Mouse (Mus musculus) testis, adult 2 months (tissue): Measurements from ENCODE around the gene Ugt1a6a. TPM values are rescaled to one million over a fixed set of nuclear protein-coding genes. Genes with fewer than 3 reads are reported as not detected.

Experiments used
- H3K27ac ChIP-seq: fragments of 200-500 bp; 2 replicates; pipeline ENCODE4 v1.5.1; 2012; ENCODE audit warnings: low read depth, low read length; ENCODE audit not compliant: control insufficient read depth, insufficient read depth
- H3K27me3 ChIP-seq: fragments of 200-500 bp; 2 replicates; pipeline ENCODE4 v1.6.1; 2012; ENCODE audit warnings: mild to moderate bottlenecking, low read length, moderate library complexity; ENCODE audit not compliant: control insufficient read depth, insufficient read depth
- H3K36me3 ChIP-seq: fragments of 200-500 bp; 2 replicates; pipeline ENCODE4 v1.6.1; 2012; ENCODE audit warnings: mild to moderate bottlenecking, low read length; ENCODE audit not compliant: control insufficient read depth, insufficient read depth
- H3K4me1 ChIP-seq: fragments of 200-500 bp; 2 replicates; pipeline ENCODE4 v1.6.1; 2012; ENCODE audit warnings: low read length; ENCODE audit not compliant: control insufficient read depth, insufficient read depth
- H3K4me3 ChIP-seq: fragments of 200-500 bp; 2 replicates; pipeline ENCODE4 v1.5.1; 2012; ENCODE audit warnings: low read depth, mild to moderate bottlenecking, low read length, moderate library complexity, mixed read lengths; ENCODE audit not compliant: control insufficient read depth
- CTCF ChIP-seq: fragments of 200-500 bp; IDR thresholded peaks from 2 replicates; pipeline ENCODE4 v1.5.1; 2012; ENCODE audit warnings: low read depth, mild to moderate bottlenecking, inconsistent platforms, low read length, moderate library complexity; ENCODE audit not compliant: control insufficient read depth, insufficient read depth, insufficient replicate concordance
- POLR2A ChIP-seq: fragments of 200-500 bp; IDR thresholded peaks from 2 replicates; pipeline ENCODE4 v1.6.1; 2012; ENCODE audit warnings: low read depth, mild to moderate bottlenecking, inconsistent platforms, low read length, moderate library complexity; ENCODE audit not compliant: control insufficient read depth
- polyA plus RNA-seq: library from polyadenylated mRNA; depleted of rRNA; stranded (reverse); fragments of >200 nt; gene quantifications from 2 replicates; pipeline ENCODE4 v1.2.3, GENCODE M21; 2012

Gene Ugt1a6a
- polyA plus RNA-seq, 1 experiment: 26.9 TPM

DNA sequence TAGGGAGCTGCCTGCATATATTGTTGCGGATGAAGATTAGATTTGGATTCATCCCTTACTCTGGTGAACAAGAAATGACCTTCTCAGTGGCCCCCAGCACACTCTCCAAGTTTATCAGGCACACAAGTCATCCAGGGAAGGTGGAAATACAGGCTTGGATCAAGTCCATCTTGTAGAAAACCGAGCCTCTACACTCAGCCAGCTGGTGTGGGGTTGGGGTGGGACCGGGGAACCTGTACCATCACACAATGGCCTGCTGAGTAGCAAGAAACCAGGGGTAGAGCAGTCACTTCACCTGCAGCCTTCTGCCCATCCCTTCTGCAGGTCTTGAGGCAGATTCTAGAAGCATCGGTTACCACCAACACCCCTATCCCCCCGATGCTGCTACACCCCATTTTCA, 100.0 kb downstream of the Ugt1a6a start:
- H3K27ac ChIP-seq: no peak overlapping the region
- H3K4me3 ChIP-seq: no peak overlapping the region
- H3K4me1 ChIP-seq: no peaks in the 10 kb centered on the region
- H3K36me3 ChIP-seq: no peaks in the 10 kb centered on the region
- H3K27me3 ChIP-seq: no peaks in the 10 kb centered on the region
- TF ChIP-seq CTCF: no peak

DNA sequence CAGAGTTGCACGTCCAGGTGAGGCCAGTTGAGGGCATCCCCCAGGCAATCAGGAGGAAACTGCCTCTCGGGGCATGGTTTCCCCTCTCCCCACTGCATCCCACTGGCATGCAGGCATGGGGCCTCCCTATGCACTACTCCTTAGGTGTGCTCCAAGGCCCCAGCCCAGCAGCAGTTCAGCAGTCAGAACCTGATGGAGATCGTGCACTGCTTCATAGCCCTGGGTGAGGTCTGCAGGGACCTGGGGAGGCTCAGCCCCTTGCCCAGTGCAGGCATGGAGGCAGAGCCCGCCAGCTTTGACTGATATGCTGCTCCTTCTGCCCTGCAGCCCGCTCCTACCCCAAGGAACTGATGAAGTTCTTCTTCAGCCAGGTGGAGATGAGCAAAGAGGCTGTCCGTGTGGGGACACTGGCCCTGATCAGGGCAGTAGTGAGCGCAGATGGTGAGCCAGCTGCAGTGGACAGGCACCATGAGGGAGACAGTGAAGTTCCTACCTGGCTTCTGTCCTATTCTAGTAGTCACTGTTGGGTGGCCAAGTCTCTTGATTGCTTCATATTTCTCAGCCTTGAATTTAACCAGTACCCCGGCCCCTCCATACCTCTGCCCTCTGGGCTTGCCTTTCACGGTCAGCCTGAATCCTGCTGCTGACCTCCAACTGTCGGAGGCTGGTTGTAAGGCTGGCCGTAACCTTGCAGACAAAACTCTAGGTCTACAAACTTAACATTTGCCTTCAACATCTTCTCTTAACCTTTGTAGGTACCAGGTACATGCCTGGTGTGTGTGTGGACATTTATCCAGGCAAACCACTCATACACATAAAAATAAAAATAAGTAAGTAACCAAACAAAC, 100.7 kb downstream of the Ugt1a6a start:
- Histone ChIP-seq H3K4me3 (no peak overlapping the region), H3K36me3 (no peaks in the 10 kb centered on the region), H3K4me1 (no peaks in the 10 kb centered on the region), H3K27me3 (no peaks in the 10 kb centered on the region), H3K27ac (no peak overlapping the region)
- TF ChIP-seq CTCF: no peak
- no peak for TF ChIP-seq POLR2A

DNA sequence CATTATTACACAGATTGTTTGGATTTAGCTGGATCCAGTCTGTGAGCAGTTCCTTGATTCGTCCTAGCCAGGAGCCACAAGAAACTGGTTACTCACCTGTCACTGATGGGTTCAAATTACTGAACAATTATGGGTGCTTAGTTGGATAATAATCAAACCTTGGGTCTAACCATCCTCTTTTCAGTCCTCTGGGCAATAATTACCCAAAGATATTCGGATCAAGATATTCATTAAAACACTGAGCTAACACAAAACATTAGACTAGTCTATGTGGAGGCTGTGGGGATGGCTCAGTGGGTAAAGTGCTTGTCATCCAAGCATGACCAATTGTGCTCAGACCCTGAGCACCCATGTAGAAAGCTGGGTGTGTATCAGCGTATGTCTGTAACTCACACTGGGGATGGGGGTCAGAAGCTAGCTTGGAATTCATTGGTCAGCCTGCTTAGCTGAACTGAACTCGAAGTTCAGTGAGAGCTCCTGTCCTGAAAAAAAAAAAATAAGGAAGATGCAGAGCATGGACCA, 101.3 kb downstream of the Ugt1a6a start:
- no peaks in the 10 kb centered on the region for H3K27me3 ChIP-seq
- no peak overlapping the region for H3K27ac ChIP-seq
- H3K36me3 ChIP-seq: no peaks in the 10 kb centered on the region
- H3K4me3 ChIP-seq: no peak overlapping the region
- TF ChIP-seq CTCF (no peak), POLR2A (no peak)
- no peaks in the 10 kb centered on the region for H3K4me1 ChIP-seq

DNA sequence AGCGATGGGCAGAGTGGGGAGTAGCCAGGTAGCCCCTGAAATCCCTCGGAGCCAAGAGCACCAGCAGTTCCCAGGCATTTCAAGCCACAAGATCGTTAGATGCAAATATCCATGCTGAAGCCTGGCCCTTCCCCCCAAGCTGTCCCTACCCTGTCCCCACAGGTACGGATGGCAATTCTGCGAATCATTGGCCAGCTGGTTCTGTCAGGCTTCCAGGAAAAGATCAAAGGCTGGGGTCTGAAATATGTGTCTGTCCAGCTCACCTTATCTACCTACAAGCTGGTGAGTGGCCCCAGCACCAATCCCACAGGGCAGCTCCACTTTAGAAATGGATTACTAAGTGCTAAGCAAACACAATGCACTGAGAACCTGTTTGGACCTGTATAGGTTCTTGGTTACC, 102.7 kb downstream of the Ugt1a6a start:
- Histone ChIP-seq H3K27me3 (no peaks in the 10 kb centered on the region), H3K36me3 (no peaks in the 10 kb centered on the region), H3K4me3 (no peak overlapping the region), H3K27ac (no peak overlapping the region), H3K4me1 (no peaks in the 10 kb centered on the region)
- TF ChIP-seq CTCF: no peak

DNA sequence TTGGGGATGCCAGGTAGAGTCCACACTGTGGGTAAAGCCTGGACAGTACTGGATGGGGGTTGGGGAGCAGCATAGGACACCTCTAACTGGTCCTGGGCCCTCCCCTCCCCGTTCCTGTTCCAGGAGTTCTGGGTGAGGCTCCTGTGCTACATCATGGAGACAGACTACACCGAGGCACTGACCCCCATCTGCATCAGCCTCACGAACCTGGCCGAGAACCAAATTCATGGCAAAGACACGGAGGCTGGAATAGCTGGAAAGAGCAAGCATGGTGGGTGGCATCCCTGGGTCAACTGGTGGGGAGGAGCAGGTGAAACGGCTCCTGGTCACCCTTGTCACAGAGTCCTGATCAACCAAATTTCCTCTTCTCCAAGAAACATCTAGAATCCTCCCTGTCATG, 104.2 kb downstream of the Ugt1a6a start:
- H3K4me3 ChIP-seq: no peak overlapping the region
- no peaks in the 10 kb centered on the region for H3K4me1 ChIP-seq
- no peak overlapping the region for H3K27ac ChIP-seq
- no peaks in the 10 kb centered on the region for H3K27me3 ChIP-seq
- no peaks in the 10 kb centered on the region for H3K36me3 ChIP-seq
- no peak for TF ChIP-seq CTCF
- no peak for TF ChIP-seq POLR2A

DNA sequence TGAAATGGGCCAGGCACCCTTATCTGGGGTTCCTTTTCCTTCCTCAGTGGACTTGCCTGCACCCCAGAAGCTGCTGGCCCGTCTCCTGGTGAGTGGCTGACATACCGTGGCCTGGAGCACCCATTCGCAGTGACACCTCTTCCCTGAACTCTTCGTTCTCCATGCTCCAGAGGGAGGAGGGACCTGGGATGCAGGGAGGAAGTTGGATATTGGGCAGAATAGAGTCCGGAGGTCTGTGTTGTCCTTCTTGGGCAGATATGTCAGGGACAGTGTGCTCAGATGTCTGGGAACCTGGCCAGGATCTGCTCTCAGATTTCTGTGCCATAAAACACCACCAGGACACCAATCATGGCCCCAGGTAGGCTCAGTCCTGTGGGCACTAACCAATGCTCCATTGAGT, 105.5 kb downstream of the Ugt1a6a start:
- H3K4me3 ChIP-seq: no peak overlapping the region
- no peak for TF ChIP-seq POLR2A
- no peak for TF ChIP-seq CTCF
- no peaks in the 10 kb centered on the region for H3K27me3 ChIP-seq
- H3K36me3 ChIP-seq: no peaks in the 10 kb centered on the region
- H3K4me1 ChIP-seq: no peaks in the 10 kb centered on the region
- no peak overlapping the region for H3K27ac ChIP-seq

DNA sequence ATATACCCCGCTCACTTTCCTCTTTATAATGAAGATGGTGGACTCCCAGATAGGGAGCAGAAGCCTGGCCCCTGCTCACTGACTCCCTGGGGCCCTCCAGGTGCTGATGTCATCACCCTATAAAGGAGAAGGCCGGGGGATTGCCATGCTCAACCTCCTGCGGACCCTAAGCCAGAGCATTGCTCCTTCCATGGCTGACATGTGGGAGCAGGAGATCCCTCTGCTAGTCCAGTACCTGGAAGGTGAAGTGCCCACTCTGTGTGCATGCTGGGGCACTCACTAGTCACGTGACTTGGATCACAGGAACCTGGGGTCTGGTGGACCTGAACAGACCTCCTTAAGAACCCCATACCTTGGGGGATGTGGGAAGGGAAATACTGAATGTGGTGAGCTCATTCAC, 106.0 kb downstream of the Ugt1a6a start:
- H3K27me3 ChIP-seq: no peaks in the 10 kb centered on the region
- H3K36me3 ChIP-seq: no peaks in the 10 kb centered on the region
- H3K27ac ChIP-seq: no peak overlapping the region
- H3K4me3 ChIP-seq: no peak overlapping the region
- TF ChIP-seq CTCF: no peak
- no peak for TF ChIP-seq POLR2A
- no peaks in the 10 kb centered on the region for H3K4me1 ChIP-seq
